Mouse (Mus musculus) testis, adult 2 months (tissue): ENCODE results near the gene Ifi27.

Experiments used
- CTCF ChIP-seq: fragments of 200-500 bp; IDR thresholded peaks from 2 replicates; pipeline ENCODE4 v1.5.1; 2012; ENCODE audit warnings: low read depth, mild to moderate bottlenecking, inconsistent platforms, low read length, moderate library complexity; ENCODE audit not compliant: control insufficient read depth, insufficient read depth, insufficient replicate concordance
- POLR2A ChIP-seq: fragments of 200-500 bp; IDR thresholded peaks from 2 replicates; pipeline ENCODE4 v1.6.1; 2012; ENCODE audit warnings: low read depth, mild to moderate bottlenecking, inconsistent platforms, low read length, moderate library complexity; ENCODE audit not compliant: control insufficient read depth

- TF ChIP-seq CTCF (no peak), POLR2A (no peak)
Observed at GRCm38 (mm10) chr12:103457140-103457539, 23.1 kb downstream of the Ifi27 start, which contains the start of gene Ifi27l2b.
